In the genomic region with DNA sequence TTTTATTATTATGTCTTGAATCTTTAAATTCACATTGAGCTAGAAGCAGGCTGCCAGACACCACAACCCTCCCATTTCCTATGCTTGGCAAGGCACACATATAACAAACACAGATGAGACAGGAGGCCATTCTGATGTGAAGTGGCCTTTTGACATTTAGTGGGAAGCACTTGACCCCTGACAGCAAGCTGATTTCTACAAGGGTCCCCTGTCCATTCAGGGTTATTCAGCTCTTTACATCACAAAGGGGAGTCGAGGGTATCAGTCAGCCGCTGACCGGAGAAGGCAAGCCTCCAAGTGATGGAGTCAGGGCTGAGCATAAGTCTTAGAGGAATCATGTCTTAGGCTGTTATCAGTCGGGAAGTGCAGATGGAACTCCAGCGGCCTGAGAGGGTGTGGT, we compare ENCODE assay signal across 27 mouse cellular contexts. TPM values are rescaled to one million over a fixed set of nuclear protein-coding genes. Genes with fewer than 3 reads are reported as not detected.
"Had no signal": no experiment of that assay in that cellular context is flagged by ENCODE, and none has a peak within 500 bp of the region (broad histone marks: within the 10 kb centered on the region; RNA-seq: fewer than 3 reads in every experiment).

No protein-coding gene starts in this region.

- H3K4me1 ChIP-seq: heart, embryonic 10.5 days; heart, embryonic 12.5 days; intestine, embryonic 15.5 days; kidney, embryonic 15.5 days; liver, embryonic 12.5 days had no signal

- H3K9ac ChIP-seq: heart, embryonic 12.5 days; hindbrain, embryonic 14.5 days; intestine, embryonic 15.5 days; kidney, embryonic 15.5 days; limb, embryonic 12.5 days; liver, embryonic 12.5 days; liver, embryonic 14.5 days had no signal

- DNase-seq: gastrocnemius, adult 2 months; gastrocnemius, postnatal 10 days; gastrocnemius, postnatal 25 days; heart, postnatal 10 days; heart, postnatal 4 days; kidney, adult 18-20 months; kidney, adult 8-10 months; kidney, postnatal 14 days; kidney, postnatal 4 days had no signal

- H3K27me3 ChIP-seq: intestine, embryonic 15.5 days; kidney, embryonic 15.5 days had no signal

- ATAC-seq: hindbrain, embryonic 16.5 days; inflammation-experienced regulatory T-cells, adult 6 months; intestine, embryonic 15.5 days; intestine, postnatal 0 days; liver, embryonic 12.5 days had no signal

- H3K4me2 ChIP-seq: heart, embryonic 12.5 days; hindbrain, embryonic 14.5 days; intestine, embryonic 15.5 days; kidney, embryonic 15.5 days; limb, embryonic 12.5 days; liver, embryonic 12.5 days had no signal

- H3K9me3 ChIP-seq: heart, embryonic 10.5 days; intestine, embryonic 15.5 days; kidney, embryonic 15.5 days; limb, embryonic 10.5 days; limb, embryonic 12.5 days; liver, embryonic 12.5 days had no signal

- H3K4me3 ChIP-seq: gastrocnemius, adult 2 months; heart, embryonic 10.5 days; heart, embryonic 12.5 days; intestine, embryonic 15.5 days; kidney, embryonic 15.5 days; layer of hippocampus, adult 2 months; left cerebral cortex, adult 2 months; limb, embryonic 10.5 days; limb, embryonic 12.5 days; liver, embryonic 12.5 days had no signal

- H3K36me3 ChIP-seq: heart, embryonic 10.5 days; heart, embryonic 12.5 days; intestine, embryonic 15.5 days; kidney, embryonic 15.5 days; limb, embryonic 10.5 days; limb, embryonic 12.5 days; liver, embryonic 12.5 days had no signal

- H3K27ac ChIP-seq: gastrocnemius, adult 2 months; heart, embryonic 10.5 days; hindbrain, embryonic 14.5 days; intestine, embryonic 15.5 days; kidney, embryonic 15.5 days; kidney, postnatal 0 days; layer of hippocampus, adult 2 months; left cerebral cortex, adult 2 months; limb, embryonic 10.5 days; limb, embryonic 12.5 days; liver, embryonic 12.5 days; liver, embryonic 14.5 days had no signal

RNA-seq across cellular contexts. Expression of a gene that starts 26.3 kb away (rescaled TPM):
- total RNA-seq: granulocyte monocyte progenitor cell, adult 5-6 weeks; liver, adult 2 months had no signal
- polyA plus RNA-seq: inflammation-experienced regulatory T-cells, adult 6 months; liver, adult 2 months; liver, embryonic 16.5 days had no signal
